Mouse (Mus musculus): Measurements from ENCODE around the gene Arfgap3. TPM values are rescaled to one million over a fixed set of nuclear protein-coding genes. Genes with fewer than 3 reads are reported as not detected.
A peak's percentile ranks its signal among the peaks of the same experiment; 100 is the strongest.
"Not testable (repeated sequence)": the region's sequence is repeated elsewhere in the genome, so short reads cannot be mapped to it uniquely, and the experiment has no call there.

Arfgap3 gene
- total RNA-seq, 2 experiments from 2014 or later = 17.3 to 17.5 TPM

- Histone ChIP-seq H3K27ac (no peak overlapping the region), H3K4me3 (no peak overlapping the region)
- no peak for DNase-seq (ENCODE audit: low spot score in 2 of 2)
- TF ChIP-seq CTCF (conservative IDR thresholded peaks at IDR 0.05) = no peak
Measured at GRCm38 (mm10) chr15:83278579-83278978, 71.5 kb downstream of the Arfgap3 start.

- DNase-seq (ENCODE audit: low spot score in 2 of 2) = no peak
- no peak for TF ChIP-seq CTCF (conservative IDR thresholded peaks at IDR 0.05)
- H3K4me3 ChIP-seq = no peak overlapping the region
- no peak overlapping the region for H3K27ac ChIP-seq
Measured at GRCm38 (mm10) chr15:83277451-83277850, 72.6 kb downstream of the Arfgap3 start.

GRCm38 (mm10) chr15:83274237-83274636 lies 75.8 kb downstream of the Arfgap3 start:
- not testable (repeated sequence) for H3K27ac ChIP-seq; DNase-seq (ENCODE audit: low spot score in 2 of 2); H3K4me3 ChIP-seq

GRCm38 (mm10) chr15:83273017-83273416 lies 77.0 kb downstream of the Arfgap3 start:
- DNase-seq (ENCODE audit: low spot score in 2 of 2) = no peak
- no peak for TF ChIP-seq CTCF (conservative IDR thresholded peaks at IDR 0.05)
- Histone ChIP-seq H3K4me3 (no peak overlapping the region), H3K27ac (no peak overlapping the region)

- not testable (repeated sequence) for H3K4me3 ChIP-seq; DNase-seq (ENCODE audit: low spot score in 2 of 2); H3K27ac ChIP-seq
Measured at GRCm38 (mm10) chr15:83271221-83271620, 78.8 kb downstream of the Arfgap3 start.

- DNase-seq (ENCODE audit: low spot score in 2 of 2); H3K4me3 ChIP-seq; H3K27ac ChIP-seq: not testable (repeated sequence)
Measured at GRCm38 (mm10) chr15:83269985-83270384, 80.1 kb downstream of the Arfgap3 start.

GRCm38 (mm10) chr15:83268428-83268827 lies 81.6 kb downstream of the Arfgap3 start:
- H3K27ac ChIP-seq; H3K4me3 ChIP-seq; DNase-seq (ENCODE audit: low spot score in 2 of 2): not testable (repeated sequence)

GRCm38 (mm10) chr15:83265269-83265668 lies 84.8 kb downstream of the Arfgap3 start:
- no peak for TF ChIP-seq CTCF (conservative IDR thresholded peaks at IDR 0.05)
- H3K4me3 ChIP-seq = no peak overlapping the region
- DNase-seq (ENCODE audit: low spot score in 2 of 2) = no peak
- no peak overlapping the region for H3K27ac ChIP-seq

- H3K27ac ChIP-seq = no peak overlapping the region
- no peak overlapping the region for H3K4me3 ChIP-seq
- DNase-seq (ENCODE audit: low spot score in 2 of 2) = no peak
- TF ChIP-seq CTCF (conservative IDR thresholded peaks at IDR 0.05) = no peak
Measured at GRCm38 (mm10) chr15:83263405-83263804, 86.6 kb downstream of the Arfgap3 start.

GRCm38 (mm10) chr15:83257906-83258305 lies 92.1 kb downstream of the Arfgap3 start:
- no peak for DNase-seq (ENCODE audit: low spot score in 2 of 2)
- no peak overlapping the region for H3K27ac ChIP-seq
- no peak for TF ChIP-seq CTCF (conservative IDR thresholded peaks at IDR 0.05)
- H3K4me3 ChIP-seq = no peak overlapping the region

- DNase-seq (ENCODE audit: low spot score in 2 of 2) = no peak
- H3K27ac ChIP-seq = no peak overlapping the region
- TF ChIP-seq CTCF (conservative IDR thresholded peaks at IDR 0.05) = no peak
- H3K4me3 ChIP-seq = no peak overlapping the region
Measured at GRCm38 (mm10) chr15:83256491-83256890, 93.6 kb downstream of the Arfgap3 start.

GRCm38 (mm10) chr15:83255944-83256343 lies 94.1 kb downstream of the Arfgap3 start:
- DNase-seq (ENCODE audit: low spot score in 2 of 2) = no peak
- no peak overlapping the region for H3K4me3 ChIP-seq
- H3K27ac ChIP-seq = no peak overlapping the region
- no peak for TF ChIP-seq CTCF (conservative IDR thresholded peaks at IDR 0.05)

- peak; percentile 44 for TF ChIP-seq CTCF (conservative IDR thresholded peaks at IDR 0.05)
- Histone ChIP-seq H3K27ac (no peak overlapping the region), H3K4me3 (no peak overlapping the region)
- no peak for DNase-seq (ENCODE audit: low spot score in 2 of 2)
Measured at GRCm38 (mm10) chr15:83255191-83255782, 94.8 kb downstream of the Arfgap3 start.

GRCm38 (mm10) chr15:83254372-83255070 lies 95.5 kb downstream of the Arfgap3 start:
- DNase-seq (ENCODE audit: low spot score in 2 of 2) = no peak
- TF ChIP-seq CTCF (conservative IDR thresholded peaks at IDR 0.05) = no peak
- no peak overlapping the region for H3K27ac ChIP-seq
- no peak overlapping the region for H3K4me3 ChIP-seq

All from layer of hippocampus, adult 2 months (tissue).